Mouse (Mus musculus): ENCODE measurements around the gene Slc16a2. TPM values are rescaled to one million over a fixed set of nuclear protein-coding genes. Genes with fewer than 3 reads are reported as not detected.

The Slc16a2 gene
- polyA plus RNA-seq, 1 experiment from 2014 or later = 29.4 TPM

Other genes with a start within 250 kb of the Slc16a2 start
- not detected in 2 replicates for gene Zcchc13, start 191.4 kb downstream of the Slc16a2 start, polyA plus RNA-seq (2015; fragmentation: Nextera tagmentation; extraction: Ambion mirVana)
- 29.0 and 29.2 TPM in 2 replicates for gene Rlim, start 159.3 kb upstream of the Slc16a2 start, polyA plus RNA-seq (2015; fragmentation: Nextera tagmentation; extraction: Ambion mirVana)

Measured in embryonic facial prominence, embryonic 15.5 days (tissue).